Mouse (Mus musculus): Measurements from ENCODE around the gene Morc3. TPM values are rescaled to one million over a fixed set of nuclear protein-coding genes. Genes with fewer than 3 reads are reported as not detected.
"Not testable (repeated sequence)": the region's sequence is repeated elsewhere in the genome, so short reads cannot be mapped to it uniquely, and the experiment has no call there.

The Morc3 gene
- polyA plus RNA-seq, 1 experiment from 2014 or later: 40.0 TPM

GRCm38 (mm10) chr16:93822433-93823225 is 9.3 kb upstream of the Morc3 start:
- not testable (repeated sequence) for H3K27me3 ChIP-seq; H3K27ac ChIP-seq (replicated peaks); H3K4me2 ChIP-seq (replicated peaks); H3K36me3 ChIP-seq; H3K9ac ChIP-seq (replicated peaks); H3K9me3 ChIP-seq; H3K4me3 ChIP-seq; H3K4me1 ChIP-seq; ATAC-seq (ENCODE audit: low FRiP score, low read depth)
- 90% methylated on average over 4 of the region's 8 CpGs for WGBS

- WGBS: 83% methylated on average over 4 of the region's 4 CpGs
- Histone ChIP-seq H3K4me3 (no peak overlapping the region), H3K9me3 (0 out of 2 replicates have a peak, but pooled peaks cover 8% of the 10 kb centered on the region), H3K27me3 (peaks cover 6% of the 10 kb centered on the region; the same call in 1 of the 2 replicates), H3K4me2 (replicated peaks) (no peak overlapping the region), H3K36me3 (no peaks in the 10 kb centered on the region), H3K9ac (replicated peaks) (no peak overlapping the region), H3K4me1 (no peaks in the 10 kb centered on the region), H3K27ac (replicated peaks) (no peak overlapping the region)
- ATAC-seq (ENCODE audit: low FRiP score, low read depth): no peak
These were observed 7.1 kb upstream of the Morc3 start for GRCm38 (mm10) chr16:93824799-93825198.

- Histone ChIP-seq H3K4me1 (no peaks in the 10 kb centered on the region), H3K9me3 (0 out of 2 replicates have a peak, but pooled peaks cover 8% of the 10 kb centered on the region), H3K36me3 (no peaks in the 10 kb centered on the region), H3K27me3 (peaks cover 10% of the 10 kb centered on the region; the same call in 1 of the 2 replicates), H3K27ac (replicated peaks) (no peak overlapping the region), H3K4me2 (replicated peaks) (no peak overlapping the region), H3K9ac (replicated peaks) (no peak overlapping the region), H3K4me3 (no peak overlapping the region)
- no peak for ATAC-seq (ENCODE audit: low FRiP score, low read depth)
- 95% methylated on average over 4 of the region's 4 CpGs for WGBS
These were observed 6.5 kb upstream of the Morc3 start for GRCm38 (mm10) chr16:93825463-93825862.

- 66% methylated on average over 11 of the region's 11 CpGs for WGBS
- no peak overlapping the region for H3K4me3 ChIP-seq
- no peak overlapping the region for H3K9ac ChIP-seq (replicated peaks)
- H3K27me3 ChIP-seq: peaks cover 10% of the 10 kb centered on the region; the same call in 1 of the 2 replicates
- no peak overlapping the region for H3K4me2 ChIP-seq (replicated peaks)
- no peak for ATAC-seq (ENCODE audit: low FRiP score, low read depth)
- no peaks in the 10 kb centered on the region for H3K36me3 ChIP-seq
- 0 out of 2 replicates have a peak, but pooled peaks cover 8% of the 10 kb centered on the region for H3K9me3 ChIP-seq
- H3K27ac ChIP-seq (replicated peaks): no peak overlapping the region
- H3K4me1 ChIP-seq: no peaks in the 10 kb centered on the region
These were observed 5.9 kb upstream of the Morc3 start for GRCm38 (mm10) chr16:93826054-93826453.

GRCm38 (mm10) chr16:93826478-93826877 is 5.4 kb upstream of the Morc3 start:
- WGBS: 30% methylated on average over 5 of the region's 5 CpGs

GRCm38 (mm10) chr16:93826909-93827308 is 5.0 kb upstream of the Morc3 start:
- no peak overlapping the region for H3K9ac ChIP-seq (replicated peaks)
- H3K4me2 ChIP-seq (replicated peaks): no peak overlapping the region
- H3K27me3 ChIP-seq: peaks cover 10% of the 10 kb centered on the region; the same call in 1 of the 2 replicates
- WGBS: 92% methylated on average over 6 of the region's 6 CpGs
- ATAC-seq (ENCODE audit: low FRiP score, low read depth): no peak
- H3K27ac ChIP-seq (replicated peaks): no peak overlapping the region
- no peak overlapping the region for H3K4me3 ChIP-seq
- no peaks in the 10 kb centered on the region for H3K36me3 ChIP-seq
- 0 out of 2 replicates have a peak, but pooled peaks cover 8% of the 10 kb centered on the region for H3K9me3 ChIP-seq
- H3K4me1 ChIP-seq: no peaks in the 10 kb centered on the region

More at GRCm38 (mm10) chr16:93826478-93826877, 5.4 kb upstream of the Morc3 start:
- H3K4me3 ChIP-seq; H3K27ac ChIP-seq (replicated peaks); H3K36me3 ChIP-seq; H3K4me2 ChIP-seq (replicated peaks); H3K9me3 ChIP-seq; H3K9ac ChIP-seq (replicated peaks); ATAC-seq (ENCODE audit: low FRiP score, low read depth); H3K4me1 ChIP-seq: not testable (repeated sequence)
- peaks cover 10% of the 10 kb centered on the region; the same call in 1 of the 2 replicates for H3K27me3 ChIP-seq

- 93% methylated on average over 15 of the region's 15 CpGs for WGBS
- no peak overlapping the region for H3K27ac ChIP-seq (replicated peaks)
- no peak overlapping the region for H3K4me3 ChIP-seq
- H3K36me3 ChIP-seq: no peaks in the 10 kb centered on the region
- peaks cover 16% of the 10 kb centered on the region for H3K4me1 ChIP-seq
- no peak for ATAC-seq (ENCODE audit: low FRiP score, low read depth)
- no peaks in the 10 kb centered on the region for H3K9me3 ChIP-seq
- no peak overlapping the region for H3K4me2 ChIP-seq (replicated peaks)
- peaks cover 10% of the 10 kb centered on the region; the same call in 1 of the 2 replicates for H3K27me3 ChIP-seq
- no peak overlapping the region for H3K9ac ChIP-seq (replicated peaks)
These were observed 2.4 kb upstream of the Morc3 start for GRCm38 (mm10) chr16:93829526-93829925.

GRCm38 (mm10) chr16:93830071-93830470 is 1.9 kb upstream of the Morc3 start:
- H3K4me3 ChIP-seq: no peak overlapping the region
- no peak overlapping the region for H3K4me2 ChIP-seq (replicated peaks)
- peaks cover 10% of the 10 kb centered on the region; the same call in 1 of the 2 replicates for H3K27me3 ChIP-seq
- no peaks in the 10 kb centered on the region for H3K9me3 ChIP-seq
- H3K4me1 ChIP-seq: peaks cover 18% of the 10 kb centered on the region
- no peak overlapping the region for H3K27ac ChIP-seq (replicated peaks)
- no peak for ATAC-seq (ENCODE audit: low FRiP score, low read depth)
- 87% methylated on average over 9 of the region's 9 CpGs for WGBS
- no peaks in the 10 kb centered on the region for H3K36me3 ChIP-seq
- no peak overlapping the region for H3K9ac ChIP-seq (replicated peaks)

GRCm38 (mm10) chr16:93830916-93831315 is 1.0 kb upstream of the Morc3 start:
- WGBS: 76% methylated on average over 5 of the region's 5 CpGs
- peaks cover 5% of the 10 kb centered on the region; the same call in 1 of the 2 replicates for H3K27me3 ChIP-seq
- no peak overlapping the region for H3K27ac ChIP-seq (replicated peaks)
- H3K9me3 ChIP-seq: no peaks in the 10 kb centered on the region
- no peak overlapping the region for H3K4me2 ChIP-seq (replicated peaks)
- H3K4me1 ChIP-seq: peaks cover 18% of the 10 kb centered on the region
- H3K4me3 ChIP-seq: no peak overlapping the region
- no peaks in the 10 kb centered on the region for H3K36me3 ChIP-seq
- H3K9ac ChIP-seq (replicated peaks): no peak overlapping the region
- no peak for ATAC-seq (ENCODE audit: low FRiP score, low read depth)

GRCm38 (mm10) chr16:93832451-93833276 is 743 bp downstream of the Morc3 start:
- H3K4me3 ChIP-seq: peak overlapping the region; percentile 98
- peak overlapping the region; percentile 96 for H3K9ac ChIP-seq (replicated peaks)
- peaks cover 5% of the 10 kb centered on the region; the same call in 1 of the 2 replicates for H3K27me3 ChIP-seq
- H3K4me2 ChIP-seq (replicated peaks): peak overlapping the region; percentile 83
- no peaks in the 10 kb centered on the region for H3K36me3 ChIP-seq
- WGBS: under 1% methylated on average over 52 of the region's 69 CpGs
- ATAC-seq (ENCODE audit: low FRiP score, low read depth): peak; percentile 78
- no peaks in the 10 kb centered on the region for H3K9me3 ChIP-seq
- peaks cover 18% of the 10 kb centered on the region for H3K4me1 ChIP-seq
- H3K27ac ChIP-seq (replicated peaks): peak overlapping the region; percentile 94

- peaks cover 2% of the 10 kb centered on the region; the same call in 1 of the 2 replicates for H3K36me3 ChIP-seq
- no peak overlapping the region for H3K9ac ChIP-seq (replicated peaks)
- ATAC-seq (ENCODE audit: low FRiP score, low read depth): no peak
- peak overlapping the region; percentile 83 for H3K4me2 ChIP-seq (replicated peaks)
- H3K27me3 ChIP-seq: peaks cover 5% of the 10 kb centered on the region; the same call in 1 of the 2 replicates
- H3K9me3 ChIP-seq: no peaks in the 10 kb centered on the region
- WGBS: 89% methylated on average over 6 of the region's 6 CpGs
- no peak overlapping the region for H3K27ac ChIP-seq (replicated peaks)
- H3K4me1 ChIP-seq: peaks cover 18% of the 10 kb centered on the region
- peak overlapping the region; percentile 98 for H3K4me3 ChIP-seq
These were observed 1.6 kb downstream of the Morc3 start for GRCm38 (mm10) chr16:93833551-93833950.

Measured in midbrain, embryonic 12.5 days (tissue).